Mouse (Mus musculus) E14TG2a.4 (cell line): Measurements from ENCODE around the gene Cdh24.

Experiments
- CTCF ChIP-seq: conservative IDR thresholded peaks from 2 replicates; pipeline ENCODE4 v1.5.1; 2014; ENCODE audit warnings: low read length
- NANOG ChIP-seq: IDR thresholded peaks from 2 replicates; pipeline ENCODE4 v1.6.1; 2014; ENCODE audit warnings: borderline replicate concordance, low read length, mixed read lengths
- POU5F1 ChIP-seq: IDR thresholded peaks from 2 replicates; pipeline ENCODE4 v1.6.1; 2014; ENCODE audit warnings: low read length, borderline replicate concordance

DNA sequence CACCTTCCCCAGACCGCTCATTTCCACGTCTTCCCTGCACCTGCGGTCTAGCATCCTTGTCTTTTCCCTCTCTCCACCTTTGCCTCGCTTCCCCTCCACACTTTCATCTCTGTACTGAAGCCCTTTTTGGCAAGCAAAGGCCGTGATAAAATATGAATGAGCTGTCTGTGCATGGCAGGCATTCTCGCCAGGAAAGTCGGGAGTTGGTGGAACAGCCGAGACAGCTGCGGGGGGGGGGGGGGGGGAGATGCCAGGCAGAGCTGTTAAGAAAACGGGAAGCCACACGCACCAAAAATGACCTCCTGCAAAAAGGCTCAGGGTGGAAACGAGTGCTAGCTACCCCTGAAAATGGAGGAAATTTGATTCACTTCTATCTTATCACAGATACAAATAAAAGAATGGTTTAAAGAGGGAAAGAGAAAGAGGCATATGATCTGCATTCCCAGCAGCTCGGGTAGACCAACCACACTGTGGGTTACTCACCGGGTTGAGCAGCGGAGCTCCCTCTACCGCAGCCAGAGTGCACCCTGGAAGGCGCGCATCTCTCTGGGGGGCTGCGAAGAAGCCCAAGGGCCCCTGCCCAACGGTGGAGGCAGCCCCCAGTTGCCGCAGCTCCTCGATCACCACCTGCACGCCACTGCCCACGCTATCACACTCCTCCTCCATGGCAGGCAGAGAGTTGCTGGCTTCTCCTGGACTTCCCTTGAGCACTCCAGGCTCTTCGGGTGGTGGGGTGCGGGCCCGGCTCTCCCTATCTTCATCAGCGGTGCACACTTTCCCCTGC is 46.3 kb downstream of the Cdh24 start:
- no peak for TF ChIP-seq CTCF
- no peak for TF ChIP-seq POU5F1
- no peak for TF ChIP-seq NANOG
